8 mouse cellular contexts compared by ENCODE assay signal in the genomic region with DNA sequence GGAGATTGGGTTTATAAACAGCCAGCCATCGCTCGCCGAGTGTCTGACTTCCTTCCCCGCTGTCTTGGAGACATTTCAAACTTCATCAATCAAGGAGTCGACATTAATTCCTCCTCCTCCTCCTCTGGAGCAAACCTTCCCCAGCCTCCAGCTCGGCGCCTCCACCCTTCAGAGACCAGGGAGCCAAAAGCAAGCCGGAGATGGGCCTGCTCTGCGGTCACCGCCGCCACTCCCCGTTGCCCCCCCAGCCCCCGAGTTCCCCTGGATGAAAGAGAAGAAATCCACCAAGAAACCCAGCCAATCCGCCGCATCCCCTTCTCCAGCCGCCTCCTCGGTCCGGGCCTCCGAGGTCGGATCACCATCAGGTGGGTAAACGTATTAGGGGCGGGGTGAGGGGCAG. TPM values are rescaled to one million over a fixed set of nuclear protein-coding genes. Genes with fewer than 3 reads are reported as not detected.
DNase-seq lines count a peak whose midpoint lies in the region; ATAC-seq lines count a peak whose summit lies in the region.
"Had no signal": no experiment of that assay in that cellular context is flagged by ENCODE, and none has a peak within 500 bp of the region (broad histone marks: within the 10 kb centered on the region; RNA-seq: fewer than 3 reads in every experiment).

No protein-coding gene starts in this region.

- WGBS in embryonic facial prominence, embryonic 11.5 days = under 1% methylated on average over 22 of the region's 22 CpGs
- WGBS in kidney, embryonic 16.5 days = 1% methylated on average over 22 of the region's 22 CpGs
- under 1% methylated on average over 22 of the region's 22 CpGs for WGBS in forebrain, embryonic 15.5 days

- DNase-seq in adrenal gland, postnatal 10 days = peak; percentile 81
- no peak for DNase-seq in embryonic facial prominence, embryonic 11.5 days (ENCODE audit: low spot score)
- peak; percentile 64 for DNase-seq in lung, postnatal 14 days
- DNase-seq in cerebellum, adult 11 months = no peak
- no peak for DNase-seq in MN1 (ENCODE audit: low spot score)

- H3K27ac ChIP-seq in embryonic facial prominence, embryonic 11.5 days (replicated peaks; ENCODE audit: low read depth, low read length) = peak overlapping the region; percentile 68
- peak overlapping the region; percentile 99 for H3K27ac ChIP-seq in kidney, embryonic 16.5 days (ENCODE audit: low read length)
- H3K27ac ChIP-seq in forebrain, embryonic 15.5 days (replicated peaks) = no peak overlapping the region

- H3K4me1 ChIP-seq in embryonic facial prominence, embryonic 11.5 days (ENCODE audit: control insufficient read depth, insufficient read depth, low read length) = no peaks in the 10 kb centered on the region
- H3K4me1 ChIP-seq in kidney, embryonic 16.5 days (ENCODE audit: insufficient read depth, low read length) = peaks cover 52% of the 10 kb centered on the region
- H3K4me1 ChIP-seq in forebrain, embryonic 15.5 days = peaks cover 9% of the 10 kb centered on the region; the same call in 1 of the 2 replicates

- H3K9ac ChIP-seq in embryonic facial prominence, embryonic 11.5 days (replicated peaks; ENCODE audit: low read length) = peak overlapping the region; percentile 62
- peak overlapping the region; percentile 99 for H3K9ac ChIP-seq in kidney, embryonic 16.5 days (replicated peaks; ENCODE audit: low read length)
- H3K9ac ChIP-seq in forebrain, embryonic 15.5 days (replicated peaks) = no peak overlapping the region

- H3K4me2 ChIP-seq in embryonic facial prominence, embryonic 11.5 days (ENCODE audit: low read depth, low read length) = no peak overlapping the region
- peak overlapping the region; percentile 80 for H3K4me2 ChIP-seq in kidney, embryonic 16.5 days (replicated peaks; ENCODE audit: low read depth, low read length)
- H3K4me2 ChIP-seq in forebrain, embryonic 15.5 days (replicated peaks) = no peak overlapping the region

- peaks cover 78% of the 10 kb centered on the region for H3K27me3 ChIP-seq in embryonic facial prominence, embryonic 11.5 days (ENCODE audit: control insufficient read depth, insufficient read depth, low read length)
- no peaks in the 10 kb centered on the region for H3K27me3 ChIP-seq in kidney, embryonic 16.5 days (ENCODE audit: insufficient read depth, low read length)
- H3K27me3 ChIP-seq in forebrain, embryonic 15.5 days = peaks cover 89% of the 10 kb centered on the region

- no peaks in the 10 kb centered on the region for H3K9me3 ChIP-seq in embryonic facial prominence, embryonic 11.5 days (replicated peaks; ENCODE audit: control insufficient read depth, low read length)
- H3K9me3 ChIP-seq in kidney, embryonic 16.5 days (ENCODE audit: low read length) = no peaks in the 10 kb centered on the region
- H3K9me3 ChIP-seq in forebrain, embryonic 15.5 days = no peaks in the 10 kb centered on the region

- no peaks in the 10 kb centered on the region for H3K36me3 ChIP-seq in embryonic facial prominence, embryonic 11.5 days (replicated peaks; ENCODE audit: control insufficient read depth, insufficient read depth, low read depth, low read length)
- H3K36me3 ChIP-seq in kidney, embryonic 16.5 days (ENCODE audit: insufficient read depth, low read length) = peaks cover 5% of the 10 kb centered on the region; the same call in 1 of the 2 replicates
- H3K36me3 ChIP-seq in forebrain, embryonic 15.5 days = no peaks in the 10 kb centered on the region

- no peak for ATAC-seq in embryonic facial prominence, embryonic 11.5 days (replicated peaks; ENCODE audit: insufficient number of reproducible peaks, low FRiP score, low TSS enrichment, low read depth)
- ATAC-seq in kidney, embryonic 16.5 days (ENCODE audit: low FRiP score, low TSS enrichment) = peak; percentile 52
- no peak for ATAC-seq in forebrain, embryonic 15.5 days (replicated peaks)

- peak overlapping the region; percentile 39 for H3K4me3 ChIP-seq in embryonic facial prominence, embryonic 11.5 days (ENCODE audit: low read depth, low read length)
- peak overlapping the region; percentile 73 for H3K4me3 ChIP-seq in kidney, embryonic 16.5 days (ENCODE audit: low read length)
- H3K4me3 ChIP-seq in forebrain, embryonic 15.5 days = no peak overlapping the region
- H3K4me3 ChIP-seq: myocyte had no signal

RNA-seq across cellular contexts. Expression of gene Hoxb2, which starts 1.5 kb away (rescaled TPM):
- total RNA-seq in adrenal gland, postnatal 10 days (2021) = 10 to 100 TPM; 16.3 to 16.7 TPM
- polyA plus RNA-seq in embryonic facial prominence, embryonic 11.5 days (2014; fragmentation: Nextera tagmentation; extraction: Ambion mirVana) = 6.3 and 8.4 TPM in 2 replicates
- polyA plus RNA-seq in kidney, embryonic 16.5 days (2015; fragmentation: Nextera tagmentation; extraction: Ambion mirVana) = 34.4 and 36.1 TPM in 2 replicates
- not detected in 2 replicates for polyA plus RNA-seq in forebrain, embryonic 15.5 days (2015; fragmentation: Nextera tagmentation; extraction: Ambion mirVana)
- polyA plus RNA-seq: myocyte had no signal

RNA-seq across cellular contexts. Expression of gene Hoxb1, which starts 13.7 kb away (rescaled TPM):
- not detected for total RNA-seq in adrenal gland, postnatal 10 days (2021)
- polyA plus RNA-seq in embryonic facial prominence, embryonic 11.5 days (2014; fragmentation: Nextera tagmentation; extraction: Ambion mirVana) = 0.26 and 0.97 TPM in 2 replicates
- 0.08 and 0.12 TPM in 2 replicates for polyA plus RNA-seq in kidney, embryonic 16.5 days (2015; fragmentation: Nextera tagmentation; extraction: Ambion mirVana)
- not detected in 2 replicates for polyA plus RNA-seq in forebrain, embryonic 15.5 days (2015; fragmentation: Nextera tagmentation; extraction: Ambion mirVana)
- polyA plus RNA-seq: myocyte had no signal

RNA-seq across cellular contexts. Expression of gene Hoxb3, which starts 28.7 kb away (rescaled TPM):
- total RNA-seq in adrenal gland, postnatal 10 days (2021) = 10 to 100 TPM; 13.7 to 24.8 TPM
- 0.65 and 0.79 TPM in 2 replicates for polyA plus RNA-seq in embryonic facial prominence, embryonic 11.5 days (2014; fragmentation: Nextera tagmentation; extraction: Ambion mirVana)
- polyA plus RNA-seq in kidney, embryonic 16.5 days (2015; fragmentation: Nextera tagmentation; extraction: Ambion mirVana) = 3.7 and 4.3 TPM in 2 replicates
- polyA plus RNA-seq in forebrain, embryonic 15.5 days (2015; fragmentation: Nextera tagmentation; extraction: Ambion mirVana) = not detected in 2 replicates
- polyA plus RNA-seq: myocyte had no signal

RNA-seq across cellular contexts. Expression of gene Hoxb4, which starts 33.8 kb away (rescaled TPM):
- 10 to 100 TPM in 1 of 2 experiments, 1 to 10 TPM in 1; 8.4 to 15.9 TPM for total RNA-seq in adrenal gland, postnatal 10 days (2021)
- 0.18 and 0.24 TPM in 2 replicates for polyA plus RNA-seq in embryonic facial prominence, embryonic 11.5 days (2014; fragmentation: Nextera tagmentation; extraction: Ambion mirVana)
- 4.1 and 6.2 TPM in 2 replicates for polyA plus RNA-seq in kidney, embryonic 16.5 days (2015; fragmentation: Nextera tagmentation; extraction: Ambion mirVana)
- polyA plus RNA-seq in forebrain, embryonic 15.5 days (2015; fragmentation: Nextera tagmentation; extraction: Ambion mirVana) = not detected in 2 replicates
- polyA plus RNA-seq: myocyte had no signal

RNA-seq across cellular contexts. Expression of gene Hoxb5, which starts 48.7 kb away (rescaled TPM):
- total RNA-seq in adrenal gland, postnatal 10 days (2021) = 10 to 100 TPM; 12.1 to 17.1 TPM
- 0.67 and 2.0 TPM in 2 replicates for polyA plus RNA-seq in embryonic facial prominence, embryonic 11.5 days (2014; fragmentation: Nextera tagmentation; extraction: Ambion mirVana)
- 19.2 and 24.3 TPM in 2 replicates for polyA plus RNA-seq in kidney, embryonic 16.5 days (2015; fragmentation: Nextera tagmentation; extraction: Ambion mirVana)
- polyA plus RNA-seq in forebrain, embryonic 15.5 days (2015; fragmentation: Nextera tagmentation; extraction: Ambion mirVana) = not detected in 2 replicates
- polyA plus RNA-seq: myocyte had no signal

Comparison
In these comparisons a context has a peak if more than half of its experiments do, and no peak if none do; other contexts are left out.
1. DNase-seq: peak in adrenal gland, postnatal 10 days (single experiment) and lung, postnatal 14 days (single experiment); none in embryonic facial prominence, embryonic 11.5 days (single experiment), cerebellum, adult 11 months (single experiment) and MN1 (single experiment).